Mouse (Mus musculus) heart, adult 2 months (tissue): Measurements from ENCODE around the gene Runx2.

Source experiments
- CTCF ChIP-seq: fragments of 200-600 bp; IDR thresholded peaks from 2 replicates; pipeline ENCODE4 v1.8.1; 2022; ENCODE audit warnings: antibody characterized with exemption, mild to moderate bottlenecking, moderate library complexity
- POLR2A ChIP-seq: fragments of 200-500 bp; IDR thresholded peaks from 2 replicates; pipeline ENCODE4 v1.6.1; 2011; ENCODE audit warnings: mild to moderate bottlenecking, low read depth, low read length, control low read depth; ENCODE audit not compliant: insufficient read depth

DNA sequence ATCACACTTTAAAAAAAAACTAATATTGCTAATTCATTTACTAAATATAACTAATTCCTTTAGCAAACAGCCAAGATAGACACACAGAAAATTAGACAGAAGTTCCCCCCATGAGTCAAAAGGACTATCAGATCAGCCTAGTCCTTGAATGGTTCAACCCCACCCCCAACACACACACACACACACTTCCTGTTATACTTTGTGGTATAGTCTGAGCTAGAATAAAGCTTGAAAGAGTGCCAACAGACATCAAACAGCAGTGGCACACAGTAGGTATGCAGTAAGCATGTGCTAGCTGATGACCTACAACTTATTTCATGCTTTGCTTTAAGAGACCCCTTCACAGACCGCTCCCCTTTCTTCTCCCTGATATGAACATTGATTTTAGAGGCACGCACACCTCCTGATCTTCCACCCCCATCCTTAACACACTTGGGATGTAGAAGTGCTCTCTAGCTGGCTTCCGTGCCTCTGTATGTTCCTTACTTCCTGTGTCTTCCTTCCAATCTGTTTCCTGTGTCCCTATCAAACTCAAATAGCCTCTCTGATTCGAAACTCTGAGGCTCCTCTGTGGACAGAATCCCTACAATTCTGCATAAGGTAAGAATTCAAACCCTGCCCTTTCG lies 124.1 kb downstream of the Runx2 start:
- TF ChIP-seq CTCF (no peak), POLR2A (no peak)
